Mouse (Mus musculus): ENCODE data around the gene Ambra1.

DNA sequence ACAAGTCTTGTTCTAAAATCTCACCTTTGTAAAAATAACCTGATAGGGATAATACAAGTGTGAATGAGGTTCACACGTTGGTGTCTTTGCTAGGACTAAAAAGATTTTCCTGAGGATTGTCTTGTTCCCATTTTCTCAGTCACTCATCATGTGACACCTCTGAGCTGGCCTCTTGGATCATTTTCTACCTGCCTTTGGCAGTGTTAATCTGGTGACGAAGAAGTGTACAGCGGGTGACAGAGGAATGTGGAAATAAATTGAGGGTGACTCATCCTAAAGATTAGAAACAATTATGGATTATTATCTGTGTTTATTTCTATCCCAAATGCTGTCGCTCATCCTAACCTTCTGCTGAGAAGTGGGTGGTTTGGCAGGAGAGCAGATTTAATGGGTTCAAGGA, 6.6 kb upstream of the Ambra1 start:
- TF ChIP-seq CTCF (IDR thresholded peaks at IDR 0.05; ENCODE audit: borderline replicate concordance, insufficient read depth, low read depth, low read length) (no peak), POLR2A (IDR thresholded peaks at IDR 0.05; ENCODE audit: borderline replicate concordance, insufficient read depth, low read length) (no peak)
